Mouse (Mus musculus) midbrain, embryonic 16.5 days (tissue): ENCODE measurements around the gene Cebpzos. TPM values are rescaled to one million over a fixed set of nuclear protein-coding genes. Genes with fewer than 3 reads are reported as not detected.

Experiments
- ATAC-seq: fragments of 200-750 bp; cut with Nextera tagmentation; 2 replicates; pipeline ENCODE4 v1.8.0; 2017; ENCODE audit warnings: moderate TSS enrichment
- H3K27ac ChIP-seq: fragments of 300-500 bp; sonication (generic); 2 replicates; pipeline ENCODE4 v1.5.1; 2014; ENCODE audit warnings: mild to moderate bottlenecking, low read length, mixed read lengths
- H3K27me3 ChIP-seq: fragments of 300-500 bp; sonication (generic); 2 replicates; pipeline ENCODE4 v1.6.1; 2014; ENCODE audit warnings: low read depth, low read length, mixed read lengths; ENCODE audit not compliant: control insufficient read depth, insufficient read depth
- H3K36me3 ChIP-seq: fragments of 300-500 bp; sonication (generic); 2 replicates; pipeline ENCODE4 v1.6.1; 2014; ENCODE audit warnings: mild to moderate bottlenecking, low read length, moderate library complexity, mixed read lengths; ENCODE audit not compliant: control insufficient read depth, insufficient read depth
- H3K4me1 ChIP-seq: fragments of 300-500 bp; sonication (generic); 2 replicates; pipeline ENCODE4 v1.6.1; 2014; ENCODE audit warnings: mild to moderate bottlenecking, low read length, mixed read lengths; ENCODE audit not compliant: control insufficient read depth, insufficient read depth
- H3K4me2 ChIP-seq: fragments of 300-500 bp; sonication (generic); 2 replicates; pipeline ENCODE4 v1.6.1; 2014; ENCODE audit warnings: mild to moderate bottlenecking, low read length, mixed read lengths
- H3K4me3 ChIP-seq: fragments of 300-500 bp; sonication (generic); 2 replicates; pipeline ENCODE4 v1.5.1; 2014; ENCODE audit warnings: low read depth, mild to moderate bottlenecking, low read length, moderate library complexity, mixed read lengths
- H3K9ac ChIP-seq: fragments of 300-500 bp; sonication (generic); 2 replicates; pipeline ENCODE4 v1.6.1; 2014; ENCODE audit warnings: low read depth, low read length, mixed read lengths
- H3K9me3 ChIP-seq: fragments of 300-500 bp; sonication (generic); replicated peaks from 2 replicates; pipeline ENCODE4 v1.6.1; 2014; ENCODE audit warnings: mild to moderate bottlenecking, low read length, mixed read lengths; ENCODE audit not compliant: control insufficient read depth, poor library complexity, severe bottlenecking
- WGBS: fragments of 180-500 bp; shearing (Covaris S2); extraction: QIAGEN DNeasy Blood & Tissue Kit; methylation state at CpG from one replicate; pipeline ENCODE4 v1.1.7; 2014; 5-methylcytosine and 5-hydroxymethylcytosine counted together
- polyA plus RNA-seq: library from polyadenylated mRNA; unstranded; fragments of >200 nt; fragmentation: Nextera tagmentation; extraction: Ambion mirVana; gene quantifications from 2 replicates; pipeline ENCODE4 v1.2.1, GENCODE M21; 2015

Cebpzos gene
- polyA plus RNA-seq, 1 experiment from 2014 or later = 105 TPM

DNA sequence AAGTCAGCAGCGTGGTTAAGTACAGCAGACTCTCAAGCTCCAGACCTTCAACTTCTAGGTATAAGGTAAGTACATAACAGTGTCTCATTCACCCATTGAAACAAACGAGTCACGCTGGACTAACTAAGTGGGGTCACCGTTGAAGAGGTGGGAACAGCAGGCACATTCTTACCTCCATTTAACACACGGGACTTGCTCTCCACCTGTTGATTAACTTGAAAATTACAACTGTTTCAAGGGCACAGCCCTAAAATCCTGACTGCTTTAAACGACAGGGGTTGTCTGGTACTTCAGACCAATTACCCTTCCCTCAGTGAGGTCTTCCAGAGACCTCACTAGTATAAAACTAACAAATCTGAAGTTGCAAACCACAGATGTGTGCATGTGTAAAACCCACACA, 43.2 kb downstream of the Cebpzos start:
- Histone ChIP-seq H3K27me3 (no peaks in the 10 kb centered on the region), H3K9me3 (no peaks in the 10 kb centered on the region), H3K9ac (no peak overlapping the region), H3K27ac (no peak overlapping the region), H3K4me2 (no peak overlapping the region), H3K4me3 (no peak overlapping the region), H3K36me3 (peaks cover 9% of the 10 kb centered on the region), H3K4me1 (no peaks in the 10 kb centered on the region)
- 88% methylated on average over 6 of the region's 6 CpGs for WGBS
- ATAC-seq = no peak

GRCm38 (mm10) chr17:78964387-78964786, 48.1 kb downstream of the Cebpzos start:
- no peak overlapping the region for H3K27ac ChIP-seq
- no peak for ATAC-seq
- WGBS = 91% methylated on average over 1 of the region's 1 CpGs

GRCm38 (mm10) chr17:78966092-78966883, 50.0 kb downstream of the Cebpzos start:
- Histone ChIP-seq H3K4me1 (no peaks in the 10 kb centered on the region), H3K9ac (no peak overlapping the region), H3K4me2 (no peak overlapping the region), H3K27me3 (no peaks in the 10 kb centered on the region), H3K9me3 (no peaks in the 10 kb centered on the region), H3K27ac (no peak overlapping the region), H3K36me3 (peaks cover 3% of the 10 kb centered on the region; the same call in 1 of the 2 replicates), H3K4me3 (no peak overlapping the region)
- 91% methylated on average over 11 of the region's 11 CpGs for WGBS
- no peak for ATAC-seq

More at GRCm38 (mm10) chr17:78964387-78964786, 48.1 kb downstream of the Cebpzos start:
- H3K9ac ChIP-seq = no peak overlapping the region
- no peaks in the 10 kb centered on the region for H3K9me3 ChIP-seq
- peaks cover 9% of the 10 kb centered on the region for H3K36me3 ChIP-seq
- H3K4me1 ChIP-seq = no peaks in the 10 kb centered on the region
- no peak overlapping the region for H3K4me3 ChIP-seq
- no peak overlapping the region for H3K4me2 ChIP-seq
- no peaks in the 10 kb centered on the region for H3K27me3 ChIP-seq

- ATAC-seq = no peak
- 91% methylated on average over 3 of the region's 3 CpGs for WGBS
- Histone ChIP-seq H3K27ac (no peak overlapping the region), H3K36me3 (no peaks in the 10 kb centered on the region), H3K9ac (no peak overlapping the region), H3K27me3 (no peaks in the 10 kb centered on the region), H3K4me2 (no peak overlapping the region), H3K9me3 (no peaks in the 10 kb centered on the region), H3K4me1 (no peaks in the 10 kb centered on the region), H3K4me3 (no peak overlapping the region)
Measured at GRCm38 (mm10) chr17:78968500-78968899, 52.2 kb downstream of the Cebpzos start.

Other genes starting within 250 kb of the Cebpzos start
- 5.9 and 6.3 TPM in 2 replicates for gene Strn, start 179.3 kb upstream of the Cebpzos start, polyA plus RNA-seq
- gene Heatr5b, start 81.1 kb upstream of the Cebpzos start, polyA plus RNA-seq = 20.5 and 23.2 TPM in 2 replicates
- gene Gpatch11, start 80.9 kb upstream of the Cebpzos start, polyA plus RNA-seq = 50.9 and 51.6 TPM in 2 replicates
- gene Eif2ak2, start 33.9 kb upstream of the Cebpzos start, polyA plus RNA-seq = 2.0 and 2.4 TPM in 2 replicates
- gene Sult6b1, start 9.5 kb upstream of the Cebpzos start, polyA plus RNA-seq = 0.16 and 0.27 TPM in 2 replicates
- 38.0 and 45.8 TPM in 2 replicates for gene Cebpz, start 20.6 kb downstream of the Cebpzos start, polyA plus RNA-seq
- 66.3 and 68.0 TPM in 2 replicates for gene Ndufaf7, start 20.6 kb downstream of the Cebpzos start, polyA plus RNA-seq
- gene Prkd3, start 104.3 kb downstream of the Cebpzos start, polyA plus RNA-seq = 9.8 and 10.3 TPM in 2 replicates
- gene Qpct, start 135.4 kb downstream of the Cebpzos start, polyA plus RNA-seq = 27.3 and 28.8 TPM in 2 replicates